ENCODE assay signal across 11 mouse cellular contexts in genomic region chr13:98633641-98634484, GRCm38 (mm10). TPM values are rescaled to one million over a fixed set of nuclear protein-coding genes. Genes with fewer than 3 reads are reported as not detected.
DNase-seq lines count a peak whose midpoint lies in the region; ATAC-seq lines count a peak whose summit lies in the region.
"Had no signal": no experiment of that assay in that cellular context is flagged by ENCODE, and none has a peak within 500 bp of the region (broad histone marks: within the 10 kb centered on the region; RNA-seq: fewer than 3 reads in every experiment).

No protein-coding gene starts in this region.

- no peak for ATAC-seq in forebrain, embryonic 12.5 days (ENCODE audit: low FRiP score)

- 0 out of 2 replicates have a peak overlapping the region, but pooled peaks have one; percentile 19 for H3K27ac ChIP-seq in heart, embryonic 10.5 days
- no peak overlapping the region for H3K27ac ChIP-seq in forebrain, embryonic 12.5 days
- H3K27ac ChIP-seq: embryonic facial prominence, embryonic 15.5 days; hindbrain, embryonic 13.5 days had no signal

- peaks cover 8% of the 10 kb centered on the region for H3K27me3 ChIP-seq in heart, embryonic 10.5 days (ENCODE audit: insufficient read depth, poor library complexity, severe bottlenecking)
- H3K27me3 ChIP-seq in forebrain, embryonic 12.5 days, result no peaks in the 10 kb centered on the region; the same call in 1 of the 2 replicates
- H3K27me3 ChIP-seq: embryonic facial prominence, embryonic 15.5 days had no signal

- no peaks in the 10 kb centered on the region for H3K9me3 ChIP-seq in heart, embryonic 10.5 days
- no peaks in the 10 kb centered on the region for H3K9me3 ChIP-seq in forebrain, embryonic 12.5 days
- H3K9me3 ChIP-seq: embryonic facial prominence, embryonic 15.5 days; hindbrain, embryonic 13.5 days had no signal

- DNase-seq in heart, embryonic 10.5 days (ENCODE audit: low spot score), result no peak
- no peak for DNase-seq in heart, adult 8-10 months (ENCODE audit: low spot score)
- DNase-seq in right cerebral cortex, adult 2 months (ENCODE audit: low spot score in 2 of 2), result peak; percentile 40 to 59
- no peak for DNase-seq in right cerebral cortex, postnatal 25 days
- DNase-seq in layer of hippocampus, adult 9-10 months (ENCODE audit: low spot score), result peak; percentile 24
- DNase-seq in urinary bladder, postnatal 10 days (ENCODE audit: low spot score), result no peak
- no peak for DNase-seq in cerebellum, postnatal 36 days

- WGBS in heart, embryonic 10.5 days, result 33% methylated on average over 6 of the region's 6 CpGs
- WGBS in forebrain, embryonic 12.5 days, result 62% methylated on average over 6 of the region's 6 CpGs

- no peak overlapping the region for H3K4me2 ChIP-seq in forebrain, embryonic 12.5 days
- H3K4me2 ChIP-seq: embryonic facial prominence, embryonic 15.5 days; hindbrain, embryonic 13.5 days had no signal

- H3K9ac ChIP-seq in forebrain, embryonic 12.5 days, result no peak overlapping the region
- H3K9ac ChIP-seq: embryonic facial prominence, embryonic 15.5 days; hindbrain, embryonic 13.5 days had no signal

- peaks cover 49% of the 10 kb centered on the region for H3K4me1 ChIP-seq in heart, embryonic 10.5 days
- H3K4me1 ChIP-seq in forebrain, embryonic 12.5 days, result no peaks in the 10 kb centered on the region
- H3K4me1 ChIP-seq: hindbrain, embryonic 13.5 days had no signal

- H3K36me3 ChIP-seq in heart, embryonic 10.5 days, result no peaks in the 10 kb centered on the region
- no peaks in the 10 kb centered on the region for H3K36me3 ChIP-seq in forebrain, embryonic 12.5 days (replicated peaks)
- H3K36me3 ChIP-seq: embryonic facial prominence, embryonic 15.5 days; hindbrain, embryonic 13.5 days had no signal

- H3K4me3 ChIP-seq in heart, embryonic 10.5 days, result no peak overlapping the region
- no peak overlapping the region for H3K4me3 ChIP-seq in forebrain, embryonic 12.5 days (replicated peaks)
- H3K4me3 ChIP-seq: embryonic facial prominence, embryonic 15.5 days; hindbrain, embryonic 13.5 days had no signal

RNA-seq across cellular contexts. Expression of gene Tmem174, which starts 3.3 kb away (rescaled TPM):
- polyA plus RNA-seq in heart, embryonic 10.5 days (2016; fragmentation: Nextera tagmentation; extraction: Ambion mirVana), result 0.05 TPM in 1 of 2 replicates, not detected in the other
- total RNA-seq in heart, adult 8-10 months (2022), result not detected
- not detected in 2 replicates for polyA plus RNA-seq in forebrain, embryonic 12.5 days (2016; fragmentation: Nextera tagmentation; extraction: Ambion mirVana)
- polyA plus RNA-seq: hindbrain, embryonic 13.5 days; lung, embryonic 16.5 days had no signal

Comparison
In these comparisons a context has a peak if more than half of its experiments do, and no peak if none do; other contexts are left out.
1. DNase-seq: peak in right cerebral cortex, adult 2 months (2 of 2) and layer of hippocampus, adult 9-10 months (single experiment); none in heart, embryonic 10.5 days (single experiment), heart, adult 8-10 months (single experiment), right cerebral cortex, postnatal 25 days (single experiment), urinary bladder, postnatal 10 days (single experiment) and cerebellum, postnatal 36 days (0 of 2).